Mouse (Mus musculus) forebrain, embryonic 10.5 days (tissue): ENCODE measurements around the gene Iqsec1. TPM values are rescaled to one million over a fixed set of nuclear protein-coding genes. Genes with fewer than 3 reads are reported as not detected.

Experiments
- DNase-seq: peaks from one replicate; pipeline ENCODE4 v3.0.0-alpha.2; 2017; ENCODE audit warnings: low spot score; ENCODE audit errors: extremely low spot score
- H3K27ac ChIP-seq: fragments of 300-500 bp; sonication (generic); 2 replicates; pipeline ENCODE4 v1.5.1; 2016; ENCODE audit warnings: mild to moderate bottlenecking
- H3K27me3 ChIP-seq: fragments of 300-500 bp; sonication (generic); 2 replicates; pipeline ENCODE4 v1.6.1; 2016; ENCODE audit warnings: mild to moderate bottlenecking; ENCODE audit not compliant: poor library complexity, severe bottlenecking
- H3K36me3 ChIP-seq: fragments of 300-500 bp; sonication (generic); replicated peaks from 2 replicates; pipeline ENCODE4 v1.6.1; 2016; ENCODE audit warnings: mild to moderate bottlenecking, moderate library complexity
- H3K4me1 ChIP-seq: fragments of 300-500 bp; sonication (generic); 2 replicates; pipeline ENCODE4 v1.6.1; 2016
- H3K4me3 ChIP-seq: fragments of 300-500 bp; sonication (generic); 2 replicates; pipeline ENCODE4 v1.5.1; 2016; ENCODE audit warnings: mild to moderate bottlenecking, moderate library complexity
- H3K9me3 ChIP-seq: fragments of 300-500 bp; sonication (generic); 2 replicates; pipeline ENCODE4 v1.6.1; 2016; ENCODE audit warnings: mild to moderate bottlenecking, moderate library complexity
- WGBS: fragments of 180-500 bp; shearing (Covaris S2); methylation state at CpG from one replicate; pipeline ENCODE4 v1.1.7; 2016; 5-methylcytosine and 5-hydroxymethylcytosine counted together
- polyA plus RNA-seq: library from polyadenylated mRNA; unstranded; fragments of >200 nt; fragmentation: Nextera tagmentation; extraction: Ambion mirVana; gene quantifications from 2 replicates; pipeline ENCODE4 v1.2.1, GENCODE M21; 2016

The Iqsec1 gene
- polyA plus RNA-seq, 1 experiment from 2014 or later: 8.7 TPM

- 88% methylated on average over 3 of the region's 3 CpGs for WGBS
- Histone ChIP-seq H3K36me3 (no peaks in the 10 kb centered on the region), H3K27me3 (no peaks in the 10 kb centered on the region)
These were observed 120.5 kb downstream of the Iqsec1 start for GRCm38 (mm10) chr6:90868033-90868432.

GRCm38 (mm10) chr6:90861370-90861769 lies 127.1 kb downstream of the Iqsec1 start:
- 95% methylated on average over 1 of the region's 1 CpGs for WGBS
- Histone ChIP-seq H3K4me3 (no peak overlapping the region), H3K9me3 (no peaks in the 10 kb centered on the region)

More at GRCm38 (mm10) chr6:90868033-90868432, 120.5 kb downstream of the Iqsec1 start:
- H3K4me3 ChIP-seq: no peak overlapping the region
- H3K4me1 ChIP-seq: peaks cover 7% of the 10 kb centered on the region; the same call in 1 of the 2 replicates
- DNase-seq: no peak
- H3K9me3 ChIP-seq: no peaks in the 10 kb centered on the region
- no peak overlapping the region for H3K27ac ChIP-seq

GRCm38 (mm10) chr6:90857844-90858243 lies 130.6 kb downstream of the Iqsec1 start:
- H3K36me3 ChIP-seq: no peaks in the 10 kb centered on the region
- WGBS: 94% methylated on average over 1 of the region's 1 CpGs
- H3K4me1 ChIP-seq: no peaks in the 10 kb centered on the region
- no peaks in the 10 kb centered on the region for H3K27me3 ChIP-seq
- no peak for DNase-seq
- H3K9me3 ChIP-seq: no peaks in the 10 kb centered on the region
- no peak overlapping the region for H3K27ac ChIP-seq
- H3K4me3 ChIP-seq: no peak overlapping the region

More at GRCm38 (mm10) chr6:90861370-90861769, 127.1 kb downstream of the Iqsec1 start:
- H3K36me3 ChIP-seq: no peaks in the 10 kb centered on the region
- H3K4me1 ChIP-seq: no peaks in the 10 kb centered on the region
- DNase-seq: no peak
- no peak overlapping the region for H3K27ac ChIP-seq
- H3K27me3 ChIP-seq: no peaks in the 10 kb centered on the region

- WGBS: 37% methylated on average over 2 of the region's 2 CpGs
- DNase-seq: no peak
- Histone ChIP-seq H3K4me3 (no peak overlapping the region), H3K36me3 (no peaks in the 10 kb centered on the region), H3K9me3 (no peaks in the 10 kb centered on the region), H3K27ac (no peak overlapping the region), H3K27me3 (no peaks in the 10 kb centered on the region), H3K4me1 (no peaks in the 10 kb centered on the region)
These were observed 136.1 kb downstream of the Iqsec1 start for GRCm38 (mm10) chr6:90852360-90852759.

- Histone ChIP-seq H3K27ac (no peak overlapping the region), H3K4me3 (no peak overlapping the region), H3K4me1 (no peaks in the 10 kb centered on the region), H3K27me3 (no peaks in the 10 kb centered on the region), H3K36me3 (no peaks in the 10 kb centered on the region), H3K9me3 (no peaks in the 10 kb centered on the region)
- 82% methylated on average over 1 of the region's 1 CpGs for WGBS
- no peak for DNase-seq
These were observed 140.4 kb downstream of the Iqsec1 start for GRCm38 (mm10) chr6:90848068-90848467.

- Histone ChIP-seq H3K27ac (no peak overlapping the region), H3K4me1 (no peaks in the 10 kb centered on the region), H3K4me3 (no peak overlapping the region), H3K27me3 (no peaks in the 10 kb centered on the region), H3K9me3 (no peaks in the 10 kb centered on the region), H3K36me3 (no peaks in the 10 kb centered on the region)
- 94% methylated on average over 2 of the region's 2 CpGs for WGBS
- DNase-seq: no peak
These were observed 141.0 kb downstream of the Iqsec1 start for GRCm38 (mm10) chr6:90847523-90847922.

DNA sequence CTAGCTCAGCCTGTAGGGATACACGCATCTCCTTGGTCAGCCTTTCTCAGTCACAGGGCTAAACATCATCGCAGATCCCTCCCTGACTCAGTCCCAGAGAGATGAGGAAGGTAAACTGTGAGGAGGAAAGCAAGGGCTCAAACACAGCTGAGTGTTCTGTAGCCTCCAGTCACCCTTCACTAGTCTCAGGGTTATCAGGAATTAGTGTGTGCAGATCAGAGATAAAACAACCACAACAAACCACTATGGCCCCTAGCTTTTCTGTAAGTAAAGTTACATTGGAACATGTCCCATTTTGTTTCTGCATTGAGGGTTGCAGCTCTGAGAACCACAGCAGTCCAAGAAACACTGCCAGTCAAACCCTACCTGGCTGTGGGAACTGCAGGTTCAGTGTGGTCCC lies 148.5 kb downstream of the Iqsec1 start:
- WGBS: 89% methylated on average over 2 of the region's 2 CpGs
- H3K27ac ChIP-seq: no peak overlapping the region
- no peaks in the 10 kb centered on the region for H3K27me3 ChIP-seq
- no peak for DNase-seq
- peaks cover 8% of the 10 kb centered on the region; the same call in 1 of the 2 replicates for H3K4me1 ChIP-seq
- H3K4me3 ChIP-seq: no peak overlapping the region
- no peaks in the 10 kb centered on the region for H3K36me3 ChIP-seq
- no peaks in the 10 kb centered on the region for H3K9me3 ChIP-seq

GRCm38 (mm10) chr6:90836749-90837148 lies 151.7 kb downstream of the Iqsec1 start:
- 77% methylated on average over 2 of the region's 2 CpGs for WGBS

GRCm38 (mm10) chr6:90829536-90829935 lies 158.9 kb downstream of the Iqsec1 start:
- no peak overlapping the region for H3K27ac ChIP-seq
- no peak overlapping the region for H3K4me3 ChIP-seq
- no peaks in the 10 kb centered on the region for H3K27me3 ChIP-seq
- no peaks in the 10 kb centered on the region for H3K9me3 ChIP-seq
- no peak for DNase-seq
- no peaks in the 10 kb centered on the region for H3K36me3 ChIP-seq
- WGBS: 88% methylated on average over 6 of the region's 6 CpGs
- no peaks in the 10 kb centered on the region for H3K4me1 ChIP-seq

More at GRCm38 (mm10) chr6:90836749-90837148, 151.7 kb downstream of the Iqsec1 start:
- H3K27me3 ChIP-seq: no peaks in the 10 kb centered on the region
- no peak overlapping the region for H3K4me3 ChIP-seq
- H3K9me3 ChIP-seq: no peaks in the 10 kb centered on the region
- H3K4me1 ChIP-seq: peaks cover 8% of the 10 kb centered on the region; the same call in 1 of the 2 replicates
- no peak for DNase-seq
- no peaks in the 10 kb centered on the region for H3K36me3 ChIP-seq
- no peak overlapping the region for H3K27ac ChIP-seq

DNA sequence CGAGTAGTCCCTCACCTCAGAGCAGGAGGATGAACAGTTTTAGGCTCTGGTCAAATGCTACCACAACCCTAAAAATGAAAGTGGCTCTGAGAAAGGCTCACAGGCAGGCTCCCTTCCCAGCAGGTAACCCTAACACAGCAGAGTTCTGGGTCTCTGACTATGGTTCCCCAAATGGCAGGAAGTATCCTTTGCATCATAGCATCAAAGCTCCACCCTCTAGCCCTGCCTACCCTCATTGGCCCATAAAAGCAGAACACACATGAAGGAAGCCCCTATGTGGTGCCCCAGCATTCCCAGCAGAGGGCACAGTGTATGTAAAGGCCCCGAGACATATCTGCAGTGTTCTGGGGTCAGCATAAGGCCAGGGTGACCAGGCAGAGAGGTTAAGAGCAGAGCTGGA lies 163.4 kb downstream of the Iqsec1 start:
- Histone ChIP-seq H3K27ac (no peak overlapping the region), H3K9me3 (no peaks in the 10 kb centered on the region), H3K4me3 (no peak overlapping the region), H3K27me3 (no peaks in the 10 kb centered on the region), H3K36me3 (no peaks in the 10 kb centered on the region), H3K4me1 (peaks cover 7% of the 10 kb centered on the region)
- DNase-seq: no peak
- 76% methylated on average over 2 of the region's 2 CpGs for WGBS

DNA sequence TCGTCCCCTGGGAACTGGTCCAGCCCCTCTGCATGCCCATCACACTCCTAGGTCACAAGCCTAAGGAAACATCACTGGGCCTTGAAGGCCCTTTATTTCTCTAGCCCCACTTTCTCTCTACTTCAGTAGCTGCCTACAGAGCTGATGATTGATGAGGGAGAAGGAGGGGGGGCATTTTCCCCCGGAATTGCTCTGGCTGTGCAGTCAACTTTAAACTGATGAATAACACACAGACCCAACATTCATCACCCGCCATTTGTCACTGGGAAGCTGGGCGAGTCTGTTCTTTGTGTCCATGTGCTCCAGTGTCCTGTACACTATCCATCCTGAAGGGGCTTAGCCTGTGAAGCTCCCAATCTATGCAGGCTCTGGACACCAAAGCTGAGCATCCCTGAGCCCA lies 165.2 kb downstream of the Iqsec1 start:
- H3K9me3 ChIP-seq: no peaks in the 10 kb centered on the region
- H3K27me3 ChIP-seq: no peaks in the 10 kb centered on the region
- H3K36me3 ChIP-seq: no peaks in the 10 kb centered on the region
- H3K27ac ChIP-seq: no peak overlapping the region
- DNase-seq: no peak
- H3K4me1 ChIP-seq: peaks cover 7% of the 10 kb centered on the region
- WGBS: 76% methylated on average over 4 of the region's 4 CpGs
- no peak overlapping the region for H3K4me3 ChIP-seq

DNA sequence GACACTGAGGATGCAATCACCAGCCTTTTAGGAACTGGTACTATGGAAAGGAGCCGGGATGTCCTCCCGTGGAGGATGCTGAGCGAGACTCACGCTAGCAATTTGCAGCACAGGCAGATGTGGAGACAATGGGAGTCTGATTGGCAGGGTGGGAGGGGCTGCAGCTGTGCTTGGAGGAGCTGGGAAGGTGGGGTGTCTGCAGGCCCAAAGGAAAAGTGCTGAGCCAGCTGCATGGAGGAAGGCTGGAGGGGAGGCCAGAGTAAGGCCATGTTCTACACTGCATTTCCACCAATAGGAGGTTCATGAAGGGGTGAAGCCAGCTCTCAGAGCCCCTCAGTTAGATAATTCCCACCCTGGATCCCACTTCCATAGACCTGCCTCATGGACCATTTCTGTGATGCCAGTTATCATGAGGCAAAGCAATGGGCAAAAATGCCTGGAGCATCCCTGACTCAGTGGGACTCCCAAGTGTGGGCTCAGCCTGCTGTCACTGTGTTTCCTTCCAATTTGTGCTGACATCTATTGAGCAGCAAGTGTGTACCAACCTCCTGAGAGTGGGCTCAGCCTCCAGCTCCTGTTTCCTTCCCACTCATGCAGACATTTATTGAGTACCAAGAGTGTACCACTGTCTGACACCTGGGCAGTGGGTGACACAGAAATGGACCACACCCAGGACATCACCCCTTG lies 166.4 kb downstream of the Iqsec1 start:
- H3K27ac ChIP-seq: no peak overlapping the region
- H3K27me3 ChIP-seq: no peaks in the 10 kb centered on the region
- no peak overlapping the region for H3K4me3 ChIP-seq
- peaks cover 7% of the 10 kb centered on the region for H3K4me1 ChIP-seq
- DNase-seq: no peak
- whole genome bisulfite sequencing: 45% methylated on average over 4 of the region's 4 CpGs
- no peaks in the 10 kb centered on the region for H3K9me3 ChIP-seq
- H3K36me3 ChIP-seq: no peaks in the 10 kb centered on the region

- no peak overlapping the region for H3K4me3 ChIP-seq
- H3K36me3 ChIP-seq: no peaks in the 10 kb centered on the region
- no peaks in the 10 kb centered on the region for H3K9me3 ChIP-seq
- no peaks in the 10 kb centered on the region for H3K27me3 ChIP-seq
- WGBS: 76% methylated on average over 2 of the region's 2 CpGs
- H3K27ac ChIP-seq: no peak overlapping the region
- DNase-seq: no peak
- peaks cover 7% of the 10 kb centered on the region for H3K4me1 ChIP-seq
These were observed 168.6 kb downstream of the Iqsec1 start for GRCm38 (mm10) chr6:90819880-90820279.
